In the genomic region with DNA sequence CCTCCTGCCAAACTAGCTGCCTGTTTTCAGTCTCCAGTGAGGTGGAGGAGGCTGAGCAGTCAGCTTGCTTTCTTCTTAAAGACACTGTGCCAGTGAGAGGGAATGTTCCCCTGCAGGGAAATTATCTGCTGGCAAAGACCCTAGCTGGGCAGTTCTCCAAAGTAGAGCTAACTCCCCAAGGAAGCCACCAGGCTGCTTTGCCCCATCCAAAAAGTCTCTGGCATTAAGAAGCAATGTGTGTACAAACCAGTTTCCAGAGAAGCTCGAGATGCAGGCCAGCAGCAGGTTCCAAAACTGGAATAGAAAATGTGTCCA, we compare ENCODE assay signal across 8 mouse cellular contexts.
DNase-seq lines count a peak whose midpoint lies in the region; ATAC-seq and TF ChIP-seq lines count a peak whose summit lies in the region.

No protein-coding gene starts in this region.

- H3K4me2 ChIP-seq in neural tube, embryonic 14.5 days (ENCODE audit: low read depth, low read length), result no peak overlapping the region
- no peak overlapping the region for H3K4me2 ChIP-seq in embryonic facial prominence, embryonic 15.5 days (replicated peaks)
- H3K4me2 ChIP-seq in heart, postnatal 0 days (ENCODE audit: low read depth, low read length), result no peak overlapping the region

- intact Hi-C loops in left cerebral cortex, postnatal 36 days (cut with DNase I), result loop anchor here (5.0 kb wide), 1 partner anchor 84 kb away; no protein-coding TSS in a partner anchor

- H3K9ac ChIP-seq in neural tube, embryonic 14.5 days (replicated peaks; ENCODE audit: low read depth, low read length), result no peak overlapping the region
- no peak overlapping the region for H3K9ac ChIP-seq in embryonic facial prominence, embryonic 15.5 days
- no peak overlapping the region for H3K9ac ChIP-seq in heart, postnatal 0 days (replicated peaks; ENCODE audit: low read depth, low read length)

- H3K27ac ChIP-seq in neural tube, embryonic 14.5 days (ENCODE audit: low read depth, low read length), result no peak overlapping the region
- peak overlapping the region; percentile 23; the same call in 1 of the 2 replicates for H3K27ac ChIP-seq in embryonic facial prominence, embryonic 15.5 days (replicated peaks)
- 0 out of 2 replicates have a peak overlapping the region, but pooled peaks have one; percentile 3 for H3K27ac ChIP-seq in heart, postnatal 0 days (ENCODE audit: low read depth)
- no peak overlapping the region for H3K27ac ChIP-seq in thymus, adult 2 months (ENCODE audit: control insufficient read depth, insufficient read depth, low read length)

- ATAC-seq in neural tube, embryonic 14.5 days (ENCODE audit: low read depth), result peak; percentile 63; the same call in 1 of the 2 replicates
- peak; percentile 78; the same call in 1 of the 2 replicates for ATAC-seq in embryonic facial prominence, embryonic 15.5 days (ENCODE audit: insufficient number of reproducible peaks, low FRiP score, low TSS enrichment, low read depth)
- no peak for ATAC-seq in heart, postnatal 0 days (ENCODE audit: insufficient read depth, low read depth)

- TF ChIP-seq EP300 in heart, postnatal 0 days (IDR thresholded peaks at IDR 0.05; ENCODE audit: low read depth), result no peak

- TF ChIP-seq CTCF in heart, postnatal 0 days (IDR thresholded peaks at IDR 0.05; ENCODE audit: low read depth), result no peak
- no peak for TF ChIP-seq CTCF in thymus, adult 2 months (IDR thresholded peaks at IDR 0.05; ENCODE audit: borderline replicate concordance, control insufficient read depth, extremely low read depth, insufficient read depth, low read length, poor library complexity)

- H3K4me1 ChIP-seq in neural tube, embryonic 14.5 days (ENCODE audit: control insufficient read depth, insufficient read depth, low read length), result no peaks in the 10 kb centered on the region
- peaks cover 19% of the 10 kb centered on the region for H3K4me1 ChIP-seq in embryonic facial prominence, embryonic 15.5 days
- 0 out of 2 replicates have a peak, but pooled peaks cover 18% of the 10 kb centered on the region for H3K4me1 ChIP-seq in heart, postnatal 0 days (ENCODE audit: control insufficient read depth, insufficient read depth)
- H3K4me1 ChIP-seq in thymus, adult 2 months (replicated peaks; ENCODE audit: control insufficient read depth, insufficient read depth, low read length), result no peaks in the 10 kb centered on the region

- DNase-seq in neural tube, embryonic 10.5 days (ENCODE audit: extremely low spot score, low spot score), result no peak
- DNase-seq in heart, postnatal 0 days (ENCODE audit: low spot score), result peak; percentile 7
- DNase-seq in left cerebral cortex, postnatal 36 days (ENCODE audit: low spot score in 2 of 2), result peak; percentile 84 to 86
- peak; percentile 92 for DNase-seq in right cerebral cortex, postnatal 4 days
- no peak for DNase-seq in thymus, adult 2 months
- DNase-seq in kidney, postnatal 25 days, result no peak

- no peak for TF ChIP-seq POLR2A in thymus, adult 2 months (IDR thresholded peaks at IDR 0.05; ENCODE audit: control insufficient read depth, extremely low read depth, insufficient read depth, low read length, poor library complexity)

- WGBS in neural tube, embryonic 14.5 days, result 41% methylated on average over 1 of the region's 1 CpGs
- WGBS in embryonic facial prominence, embryonic 15.5 days, result 18% methylated on average over 1 of the region's 1 CpGs
- 21% methylated on average over 1 of the region's 1 CpGs for WGBS in heart, postnatal 0 days
- WGBS in thymus, adult 2 months, result 71% methylated on average over 1 of the region's 1 CpGs

- no peaks in the 10 kb centered on the region for H3K27me3 ChIP-seq in neural tube, embryonic 14.5 days (ENCODE audit: control insufficient read depth, insufficient read depth, low read length)
- H3K27me3 ChIP-seq in embryonic facial prominence, embryonic 15.5 days, result no peaks in the 10 kb centered on the region
- no peaks in the 10 kb centered on the region for H3K27me3 ChIP-seq in heart, postnatal 0 days (ENCODE audit: control insufficient read depth, insufficient read depth, low read length)
- no peaks in the 10 kb centered on the region for H3K27me3 ChIP-seq in thymus, adult 2 months (ENCODE audit: control insufficient read depth, insufficient read depth, low read length)

- H3K4me3 ChIP-seq in neural tube, embryonic 14.5 days (ENCODE audit: low read depth, low read length), result no peak overlapping the region
- H3K4me3 ChIP-seq in embryonic facial prominence, embryonic 15.5 days (replicated peaks), result no peak overlapping the region
- no peak overlapping the region for H3K4me3 ChIP-seq in heart, postnatal 0 days (ENCODE audit: low read depth, low read length)
- no peak overlapping the region for H3K4me3 ChIP-seq in thymus, adult 2 months (ENCODE audit: control insufficient read depth, insufficient read depth, low read length)

- H3K36me3 ChIP-seq in neural tube, embryonic 14.5 days (ENCODE audit: control insufficient read depth, insufficient read depth, low read length), result no peaks in the 10 kb centered on the region
- H3K36me3 ChIP-seq in embryonic facial prominence, embryonic 15.5 days, result no peaks in the 10 kb centered on the region
- H3K36me3 ChIP-seq in heart, postnatal 0 days (replicated peaks; ENCODE audit: control insufficient read depth, insufficient read depth, low read length), result no peaks in the 10 kb centered on the region
- no peaks in the 10 kb centered on the region for H3K36me3 ChIP-seq in thymus, adult 2 months (ENCODE audit: control insufficient read depth, insufficient read depth, low read length)

- no peaks in the 10 kb centered on the region for H3K9me3 ChIP-seq in neural tube, embryonic 14.5 days (ENCODE audit: control insufficient read depth, low read length)
- no peaks in the 10 kb centered on the region for H3K9me3 ChIP-seq in embryonic facial prominence, embryonic 15.5 days (replicated peaks)
- H3K9me3 ChIP-seq in heart, postnatal 0 days (replicated peaks; ENCODE audit: control insufficient read depth, low read length), result no peaks in the 10 kb centered on the region

Comparison
In these comparisons a context has a peak if more than half of its experiments do, and no peak if none do; other contexts are left out.
1. H3K27ac ChIP-seq: peak in embryonic facial prominence, embryonic 15.5 days (single experiment) and heart, postnatal 0 days (single experiment); none in neural tube, embryonic 14.5 days (single experiment) and thymus, adult 2 months (single experiment).
2. DNase-seq: peak in heart, postnatal 0 days (single experiment), left cerebral cortex, postnatal 36 days (2 of 2) and right cerebral cortex, postnatal 4 days (single experiment); none in neural tube, embryonic 10.5 days (single experiment), thymus, adult 2 months (single experiment) and kidney, postnatal 25 days (0 of 2).